Mouse (Mus musculus) CH12.LX (cell line): ENCODE measurements at regions not wholly inside any gene's neighbourhood (a gene's known extent, or its start where the extent isn't known, plus 50 kb on each side); places are given as distances from the start of the nearest gene placed in this dataset.

Source experiments
- DNase-seq: peaks from one replicate; pipeline ENCODE4 v3.0.0-alpha.2; 2013; ENCODE audit errors: extremely low read depth
- H3K27ac ChIP-seq: 2 replicates; pipeline ENCODE4 v1.5.1; 2012; ENCODE audit warnings: low read depth, mild to moderate bottlenecking, control low read depth, moderate library complexity; ENCODE audit not compliant: insufficient read depth
- H3K27me3 ChIP-seq: replicated peaks from 2 replicates; pipeline ENCODE3; 2012; ENCODE audit warnings: inconsistent platforms
- H3K36me3 ChIP-seq, 2 experiments: replicated peaks in 1 of 2; 2 replicates each; pipeline versions ENCODE3 to v1.6.1; 2012; ENCODE audit warnings: inconsistent platforms in 1 of 2, low read length in 1 of 2, mild to moderate bottlenecking in 1 of 2, mixed read lengths in 1 of 2, moderate library complexity in 1 of 2; ENCODE audit not compliant: control insufficient read depth in 1 of 2, insufficient read depth in 1 of 2
- H3K4me1 ChIP-seq, 2 experiments: 2 replicates each; pipeline ENCODE4 v1.6.1; 2012; ENCODE audit warnings: inconsistent platforms in 1 of 2, moderate library complexity in 1 of 2; ENCODE audit not compliant: insufficient read depth in 2 of 2, control insufficient read depth in 1 of 2
- H3K4me2 ChIP-seq: 2 replicates; pipeline ENCODE4 v1.6.1; 2012; ENCODE audit warnings: low read depth, mild to moderate bottlenecking, control low read depth; ENCODE audit not compliant: poor library complexity, insufficient read depth, severe bottlenecking
- H3K4me3 ChIP-seq, 3 experiments: fragments of 150-350 bp in 1 of 3; sonication (generic) in 1 of 3; replicated peaks in 1 of 3; 2 replicates each; pipeline versions ENCODE3 to v1.5.1; 2011 to 2012; ENCODE audit warnings: low read depth in 2 of 3, low read length in 2 of 3, mild to moderate bottlenecking in 2 of 3, moderate library complexity in 2 of 3, control low read depth in 1 of 3, improper control_type of control experiment in 1 of 3, inconsistent platforms in 1 of 3, mixed read lengths in 1 of 3; ENCODE audit not compliant: poor library complexity in 1 of 3
- H3K79me2 ChIP-seq: replicated peaks from 2 replicates; pipeline ENCODE4 v1.6.1; 2012; ENCODE audit warnings: mild to moderate bottlenecking, moderate library complexity; ENCODE audit not compliant: control insufficient read depth, poor library complexity, insufficient read depth, severe bottlenecking; ENCODE audit errors: extremely low read depth
- H3K9ac ChIP-seq: 2 replicates; pipeline ENCODE4 v1.6.1; 2012; ENCODE audit warnings: low read depth, mild to moderate bottlenecking, control low read depth, moderate library complexity; ENCODE audit not compliant: insufficient read depth
- H3K9me3 ChIP-seq: replicated peaks from 2 replicates; pipeline ENCODE3; 2012; ENCODE audit warnings: low read length, inconsistent platforms, mixed read lengths
- BHLHE40 ChIP-seq: IDR thresholded peaks from 2 replicates; pipeline ENCODE4 v1.6.1; 2011; ENCODE audit warnings: mild to moderate bottlenecking, low read depth, low read length, improper control_type of control experiment
- CHD1 ChIP-seq: IDR thresholded peaks from 2 replicates; pipeline ENCODE4 v1.6.1; 2012; ENCODE audit warnings: low read depth, low read length, improper control_type of control experiment, inconsistent platforms
- CHD2 ChIP-seq: IDR thresholded peaks from 2 replicates; pipeline ENCODE4 v1.6.1; 2011; ENCODE audit warnings: low read length, improper control_type of control experiment
- CTCF ChIP-seq, 2 experiments: IDR thresholded peaks in 1 of 2; conservative IDR thresholded peaks in 1 of 2; 2 replicates each; pipeline ENCODE4 v1.5.1; 2011 to 2012; ENCODE audit warnings: low read depth in 2 of 2, low read length in 2 of 2, improper control_type of control experiment in 1 of 2, inconsistent platforms in 1 of 2, mild to moderate bottlenecking in 1 of 2, moderate library complexity in 1 of 2
- E2F4 ChIP-seq: IDR thresholded peaks from 2 replicates; pipeline ENCODE4 v1.6.1; 2011; ENCODE audit warnings: low read depth, low read length, improper control_type of control experiment; ENCODE audit not compliant: insufficient replicate concordance
- ELF1 ChIP-seq: IDR thresholded peaks from 2 replicates; pipeline ENCODE4 v1.6.1; 2014; ENCODE audit warnings: low read depth, mild to moderate bottlenecking, inconsistent platforms, low read length, improper control_type of control experiment
- EP300 ChIP-seq: IDR thresholded peaks from 2 replicates; pipeline ENCODE4 v1.6.1; 2011; ENCODE audit warnings: low read length, improper control_type of control experiment
- ETS1 ChIP-seq: conservative IDR thresholded peaks from 2 replicates; pipeline ENCODE4 v1.6.1; 2012; ENCODE audit warnings: low read depth, mild to moderate bottlenecking, inconsistent platforms, low read length, improper control_type of control experiment, moderate library complexity
- GABPA ChIP-seq: IDR thresholded peaks from 2 replicates; pipeline ENCODE4 v1.6.1; 2012; ENCODE audit warnings: low read depth, low read length, improper control_type of control experiment, inconsistent platforms; ENCODE audit not compliant: insufficient replicate concordance
- HCFC1 ChIP-seq: IDR thresholded peaks from 2 replicates; pipeline ENCODE4 v1.6.1; 2012; ENCODE audit warnings: low read depth, mild to moderate bottlenecking, inconsistent platforms, low read length, improper control_type of control experiment
- IRF4 ChIP-seq: IDR thresholded peaks from 2 replicates; pipeline ENCODE4 v1.6.1; 2014; ENCODE audit warnings: low read depth, mild to moderate bottlenecking, inconsistent platforms, low read length, improper control_type of control experiment
- JUN ChIP-seq: IDR thresholded peaks from 2 replicates; pipeline ENCODE4 v1.6.1; 2011; ENCODE audit warnings: low read depth, mild to moderate bottlenecking, low read length, improper control_type of control experiment, moderate library complexity; ENCODE audit not compliant: insufficient read depth
- JUND ChIP-seq: conservative IDR thresholded peaks from 2 replicates; pipeline ENCODE4 v1.6.1; 2011; ENCODE audit warnings: low read depth, low read length, improper control_type of control experiment
- KAT2A ChIP-seq: IDR thresholded peaks from 2 replicates; pipeline ENCODE4 v1.6.1; 2012; ENCODE audit warnings: low read length, improper control_type of control experiment, inconsistent platforms; ENCODE audit not compliant: insufficient replicate concordance
- MAFK ChIP-seq: IDR thresholded peaks from 2 replicates; pipeline ENCODE4 v1.6.1; 2011; ENCODE audit warnings: low read length, improper control_type of control experiment; ENCODE audit not compliant: insufficient replicate concordance
- MAX ChIP-seq: IDR thresholded peaks from 2 replicates; pipeline ENCODE4 v1.6.1; 2011; ENCODE audit warnings: low read length, improper control_type of control experiment
- MAZ ChIP-seq: IDR thresholded peaks from 2 replicates; pipeline ENCODE4 v1.6.1; 2012; ENCODE audit warnings: low read depth, mild to moderate bottlenecking, inconsistent platforms, low read length, improper control_type of control experiment, moderate library complexity
- MEF2A ChIP-seq: IDR thresholded peaks from 2 replicates; pipeline ENCODE4 v1.6.1; 2014; ENCODE audit warnings: low read depth, mild to moderate bottlenecking, inconsistent platforms, low read length, improper control_type of control experiment, borderline replicate concordance
- MXI1 ChIP-seq: IDR thresholded peaks from 2 replicates; pipeline ENCODE4 v1.6.1; 2011; ENCODE audit warnings: mild to moderate bottlenecking, low read depth, low read length, improper control_type of control experiment
- MYC ChIP-seq: IDR thresholded peaks from 2 replicates; pipeline ENCODE4 v1.6.1; 2011; ENCODE audit warnings: low read depth, mild to moderate bottlenecking, improper control_type of control experiment, low read length
- NELFE ChIP-seq: IDR thresholded peaks from 2 replicates; pipeline ENCODE4 v1.6.1; 2011; ENCODE audit warnings: low read depth, low read length, improper control_type of control experiment
- NRF1 ChIP-seq: IDR thresholded peaks from 2 replicates; pipeline ENCODE4 v1.6.1; 2014; ENCODE audit warnings: low read depth, mild to moderate bottlenecking, inconsistent platforms, low read length, improper control_type of control experiment, moderate library complexity
- PAX5 ChIP-seq: IDR thresholded peaks from 2 replicates; pipeline ENCODE4 v1.6.1; 2012; ENCODE audit warnings: low read length, inconsistent platforms, mixed read lengths
- POLR2A ChIP-seq: IDR thresholded peaks from 2 replicates; pipeline ENCODE4 v1.6.1; 2011; ENCODE audit warnings: low read depth, mild to moderate bottlenecking, improper control_type of control experiment, low read length
- POLR2AphosphoS2 ChIP-seq: IDR thresholded peaks from 2 replicates; pipeline ENCODE4 v1.6.1; 2011; ENCODE audit warnings: low read depth, low read length, improper control_type of control experiment
- RAD21 ChIP-seq: IDR thresholded peaks from 2 replicates; pipeline ENCODE4 v1.6.1; 2011; ENCODE audit warnings: low read depth, mild to moderate bottlenecking, low read length, improper control_type of control experiment, moderate library complexity
- RCOR1 ChIP-seq: conservative IDR thresholded peaks from 2 replicates; pipeline ENCODE4 v1.6.1; 2012; ENCODE audit warnings: low read depth, mild to moderate bottlenecking, inconsistent platforms, low read length, improper control_type of control experiment
- SIN3A ChIP-seq: IDR thresholded peaks from 2 replicates; pipeline ENCODE4 v1.6.1; 2012; ENCODE audit warnings: low read length, improper control_type of control experiment, inconsistent platforms
- SMC3 ChIP-seq: IDR thresholded peaks from 2 replicates; pipeline ENCODE4 v1.6.1; 2011; ENCODE audit warnings: low read depth, low read length, improper control_type of control experiment
- TBP ChIP-seq: conservative IDR thresholded peaks from 2 replicates; pipeline ENCODE4 v1.6.1; 2011; ENCODE audit warnings: low read depth, low read length, improper control_type of control experiment
- TCF12 ChIP-seq: IDR thresholded peaks from 2 replicates; pipeline ENCODE4 v1.6.1; 2014; ENCODE audit warnings: low read depth, mild to moderate bottlenecking, inconsistent platforms, low read length, improper control_type of control experiment
- UBTF ChIP-seq: IDR thresholded peaks from 2 replicates; pipeline ENCODE4 v1.6.1; 2012; ENCODE audit warnings: low read depth, mild to moderate bottlenecking, inconsistent platforms, low read length, improper control_type of control experiment, moderate library complexity
- USF1 ChIP-seq: IDR thresholded peaks from 2 replicates; pipeline ENCODE4 v1.6.1; 2014; ENCODE audit warnings: low read depth, mild to moderate bottlenecking, inconsistent platforms, low read length, improper control_type of control experiment
- USF2 ChIP-seq: conservative IDR thresholded peaks from 2 replicates; pipeline ENCODE4 v1.6.1; 2011; ENCODE audit warnings: low read depth, low read length, improper control_type of control experiment
- ZC3H11A ChIP-seq: IDR thresholded peaks from 2 replicates; pipeline ENCODE4 v1.6.1; 2012; ENCODE audit warnings: low read depth, mild to moderate bottlenecking, inconsistent platforms, low read length, improper control_type of control experiment
- ZKSCAN1 ChIP-seq: IDR thresholded peaks from 2 replicates; pipeline ENCODE4 v1.6.1; 2012; ENCODE audit warnings: low read depth, inconsistent platforms, low read length, improper control_type of control experiment, borderline replicate concordance
- ZMIZ1 ChIP-seq: IDR thresholded peaks from 2 replicates; pipeline ENCODE4 v1.6.1; 2012; ENCODE audit warnings: low read depth, mild to moderate bottlenecking, inconsistent platforms, low read length, improper control_type of control experiment
- ZNF384 ChIP-seq: IDR thresholded peaks from 2 replicates; pipeline ENCODE4 v1.6.1; 2012; ENCODE audit warnings: low read depth, low read length, improper control_type of control experiment, inconsistent platforms
- dilution Hi-C: fragments of 300-500 bp; cut with MboI; formaldehyde crosslinking; loops from 2 replicates; pipeline ENCODE4 v1.14.3; 2020; ENCODE audit warnings: low sequenced_read_pairs; ENCODE audit not compliant: extremely low pct_unique_long_range_greater_than_20kb, extremely low pct_ligation_motif_present
- in situ Hi-C: fragments of 300-500 bp; cut with MboI; formaldehyde crosslinking; loops from 3 replicates; pipeline ENCODE4 v1.14.3; 2019; ENCODE audit warnings: low sequenced_read_pairs, low pct_ligation_motif_present, low pct_unique_long_range_greater_than_20kb, mixed read lengths

- H3K36me3 ChIP-seq: no peaks in the 10 kb centered on the region
- H3K4me3 ChIP-seq: peak overlapping the region; percentile 21 to 65 (median 21)
- peak; percentile 59 for DNase-seq
- H3K27me3 ChIP-seq: no peaks in the 10 kb centered on the region
- H3K4me1 ChIP-seq: peaks cover 0 to 6% of the 10 kb centered on the region in 2 experiments; a peak in 2 of 4 replicates
- dilution Hi-C loops (no loop called here), in situ Hi-C loops (no loop called here)
- H3K9ac ChIP-seq: peak overlapping the region; percentile 2
- no peaks in the 10 kb centered on the region for H3K79me2 ChIP-seq
- peak overlapping the region; percentile 57 for H3K27ac ChIP-seq
- H3K9me3 ChIP-seq: no peaks in the 10 kb centered on the region
- peak overlapping the region; percentile 51; the same call in 1 of the 2 replicates for H3K4me2 ChIP-seq
- TF ChIP-seq ZKSCAN1: no peak
- TF ChIP-seq UBTF: no peak
- TF ChIP-seq RAD21: peak; percentile 71
- TF ChIP-seq IRF4: no peak; the same call in 1 of the 2 replicates
- no peak for TF ChIP-seq RCOR1
- peak in 1 of 2 experiments; percentile 67; a peak in 2 of 4 replicates for TF ChIP-seq CTCF (conservative IDR thresholded peaks at IDR 0.05 in 1 of 2, IDR thresholded peaks at IDR 0.05 in 1 of 2; ENCODE audit: low read depth in 2 of 2, low read length in 2 of 2)
- TF ChIP-seq MAFK: peak; percentile 97
- no peak for TF ChIP-seq E2F4
- no peak; the same call in 1 of the 2 replicates for TF ChIP-seq ZC3H11A
- TF ChIP-seq ZNF384: no peak
- no peak for TF ChIP-seq MAX
- 0 out of 2 replicates have a peak, but pooled peaks have one; percentile 38 for TF ChIP-seq NRF1
- TF ChIP-seq SMC3: peak; percentile 66
- 0 out of 2 replicates have a peak, but pooled peaks have one; percentile 41 for TF ChIP-seq ELF1
- no peak for TF ChIP-seq NELFE
- TF ChIP-seq ZMIZ1: no peak
- TF ChIP-seq SIN3A: peak; percentile 36; the same call in 1 of the 2 replicates
- TF ChIP-seq TBP: no peak
- no peak for TF ChIP-seq USF2
- TF ChIP-seq GABPA: no peak
- 0 out of 2 replicates have a peak, but pooled peaks have one; percentile 8 for TF ChIP-seq TCF12
- 0 out of 2 replicates have a peak, but pooled peaks have one; percentile 16 for TF ChIP-seq CHD2
- no peak for TF ChIP-seq MAZ
- no peak for TF ChIP-seq ETS1
- no peak for TF ChIP-seq USF1
- 0 out of 2 replicates have a peak, but pooled peaks have one; percentile 33 for TF ChIP-seq MYC
- TF ChIP-seq JUN: no peak
- TF ChIP-seq PAX5: no peak
- peak; percentile 10; the same call in 1 of the 2 replicates for TF ChIP-seq JUND
- no peak for TF ChIP-seq POLR2A
- TF ChIP-seq MXI1: peak; percentile 18; the same call in 1 of the 2 replicates
- TF ChIP-seq CHD1: no peak
- no peak for TF ChIP-seq KAT2A
- no peak for TF ChIP-seq EP300
- no peak for TF ChIP-seq POLR2AphosphoS2
- 0 out of 2 replicates have a peak, but pooled peaks have one; percentile 8 for TF ChIP-seq BHLHE40
- TF ChIP-seq HCFC1: no peak
- TF ChIP-seq MEF2A: peak; percentile 36; the same call in 1 of the 2 replicates
Measured at GRCm38 (mm10) chr2:18585564-18586336, 86.4 kb upstream of the Commd3 start.
